Mouse (Mus musculus) neutrophil, adult 5-6 weeks (primary cell): ENCODE data around the gene Olfr516. TPM values are rescaled to one million over a fixed set of nuclear protein-coding genes. Genes with fewer than 3 reads are reported as not detected.
A peak's percentile ranks its signal among the peaks of the same experiment; 100 is the strongest.

Experiments used
- ATAC-seq: fragments of 151-379, 151-347 bp; 2 replicates; pipeline ENCODE4 v1.8.0; 2017; ENCODE audit warnings: mild to moderate bottlenecking, moderate TSS enrichment; ENCODE audit not compliant: insufficient number of reproducible peaks, poor library complexity, low FRiP score, severe bottlenecking; ENCODE audit errors: extremely low read depth
- total RNA-seq: library from RNA; stranded (forward); fragments of 200-1000 nt; gene quantifications from 2 replicates; pipeline ENCODE4 v1.2.3, GENCODE M21; 2017

Gene Olfr516
- not detected in 2 replicates for total RNA-seq

GRCm38 (mm10) chr7:108850429-108850828 lies at the start of gene Olfr516:
Gene Olfr516, minus strand, starts transcription at chr7:108850529.
- no peak for ATAC-seq

- ATAC-seq, result no peak
Observed at GRCm38 (mm10) chr7:108894320-108894719, 44.0 kb upstream of the Olfr516 start, which contains the start of gene Olfr519. Gene Olfr519, minus strand, starts transcription at chr7:108894420.

- ATAC-seq, result no peak
Observed at GRCm38 (mm10) chr7:108884906-108885305, 34.6 kb upstream of the Olfr516 start, which contains the start of gene Olfr518. Gene Olfr518, minus strand, starts transcription at chr7:108885006.

- no peak for ATAC-seq
Observed at GRCm38 (mm10) chr7:108872279-108872678, 21.9 kb upstream of the Olfr516 start, which contains the start of gene Olfr517. Gene Olfr517, minus strand, starts transcription at chr7:108872379.

- ATAC-seq, result no peak
Observed at GRCm38 (mm10) chr7:108825897-108826296, 24.4 kb downstream of the Olfr516 start, which contains the start of gene Olfr514. Gene Olfr514, minus strand, starts transcription at chr7:108825997.

GRCm38 (mm10) chr7:108814593-108815215 lies 35.6 kb downstream of the Olfr516 start:
- ATAC-seq, result peak; percentile 46; the same call in 1 of the 2 replicates

GRCm38 (mm10) chr7:108797205-108797933 lies 53.0 kb downstream of the Olfr516 start:
- no peak for ATAC-seq

Other genes starting within 250 kb of the Olfr516 start
- not detected in 2 replicates for gene Olfr506, start 239.7 kb downstream of the Olfr516 start, total RNA-seq
- gene Olfr507, start 228.7 kb downstream of the Olfr516 start, total RNA-seq, result not detected in 2 replicates
- not detected in 2 replicates for gene Olfr508, start 220.5 kb downstream of the Olfr516 start, total RNA-seq
- gene Olfr509, start 198.6 kb downstream of the Olfr516 start, total RNA-seq, result 0.12 TPM in 1 of 2 replicates, not detected in the other
- not detected in 2 replicates for gene Olfr510, start 184.1 kb downstream of the Olfr516 start, total RNA-seq
- gene Olfr512, start 137.2 kb downstream of the Olfr516 start, total RNA-seq, result not detected in 2 replicates
- not detected in 2 replicates for gene Olfr513, start 99.6 kb downstream of the Olfr516 start, total RNA-seq
- gene Olfr514, start 24.5 kb downstream of the Olfr516 start, total RNA-seq, result not detected in 2 replicates
- not detected in 2 replicates for gene Olfr517, start 21.9 kb upstream of the Olfr516 start, total RNA-seq
- not detected in 2 replicates for gene Olfr518, start 34.5 kb upstream of the Olfr516 start, total RNA-seq
- gene Olfr519, start 43.9 kb upstream of the Olfr516 start, total RNA-seq, result not detected in 2 replicates
- 1.4 and 2.2 TPM in 2 replicates for gene Nlrp10, start 79.6 kb upstream of the Olfr516 start, total RNA-seq
- 72.0 and 82.4 TPM in 2 replicates for gene Eif3f, start 83.9 kb upstream of the Olfr516 start, total RNA-seq
- gene Tub, start 99.8 kb upstream of the Olfr516 start, total RNA-seq, result 0.70 and 1.8 TPM in 2 replicates
- 0.35 TPM in 1 of 2 replicates, not detected in the other for gene Ric3, start 232.8 kb upstream of the Olfr516 start, total RNA-seq